Mouse (Mus musculus) limb, embryonic 11.5 days (tissue): ENCODE measurements around the gene Nol9. TPM values are rescaled to one million over a fixed set of nuclear protein-coding genes. Genes with fewer than 3 reads are reported as not detected.

Source experiments
- ATAC-seq: fragments of 200-750 bp; cut with Nextera tagmentation; 2 replicates; pipeline ENCODE4 v1.8.0; 2017; ENCODE audit warnings: low read depth; ENCODE audit not compliant: insufficient number of reproducible peaks, low FRiP score, low TSS enrichment
- DNase-seq: peaks from one replicate; pipeline ENCODE4 v3.0.0-alpha.2; 2015; ENCODE audit warnings: low spot score
- H3K27ac ChIP-seq: fragments of 300-500 bp; sonication (generic); replicated peaks from 2 replicates; pipeline ENCODE4 v1.5.1; 2014; ENCODE audit warnings: low read depth, mild to moderate bottlenecking, low read length
- H3K27me3 ChIP-seq: fragments of 300-500 bp; sonication (generic); 2 replicates; pipeline ENCODE4 v1.6.1; 2014; ENCODE audit warnings: mild to moderate bottlenecking, low read length, mixed read lengths; ENCODE audit not compliant: control insufficient read depth, insufficient read depth
- H3K36me3 ChIP-seq: fragments of 300-500 bp; sonication (generic); 2 replicates; pipeline ENCODE4 v1.6.1; 2014; ENCODE audit warnings: mild to moderate bottlenecking, low read length, moderate library complexity, mixed read lengths; ENCODE audit not compliant: control insufficient read depth, insufficient read depth
- H3K4me1 ChIP-seq: fragments of 300-500 bp; sonication (generic); 2 replicates; pipeline ENCODE4 v1.6.1; 2014; ENCODE audit warnings: low read length, mixed read lengths; ENCODE audit not compliant: control insufficient read depth, insufficient read depth
- H3K4me2 ChIP-seq: fragments of 300-500 bp; sonication (generic); 2 replicates; pipeline ENCODE4 v1.6.1; 2014; ENCODE audit warnings: low read depth, mild to moderate bottlenecking, moderate library complexity; ENCODE audit not compliant: severe bottlenecking
- H3K4me3 ChIP-seq: fragments of 300-500 bp; sonication (generic); 2 replicates; pipeline ENCODE4 v1.5.1; 2014; ENCODE audit warnings: low read depth, low read length
- H3K9ac ChIP-seq: fragments of 300-500 bp; sonication (generic); 2 replicates; pipeline ENCODE4 v1.6.1; 2014; ENCODE audit warnings: mild to moderate bottlenecking, low read length
- H3K9me3 ChIP-seq: fragments of 300-500 bp; sonication (generic); 2 replicates; pipeline ENCODE4 v1.6.1; 2016; ENCODE audit warnings: low read length; ENCODE audit not compliant: control insufficient read depth
- WGBS: fragments of 180-500 bp; shearing (Covaris S2); extraction: QIAGEN DNeasy Blood & Tissue Kit; methylation state at CpG from one replicate; pipeline ENCODE4 v1.1.7; 2014; 5-methylcytosine and 5-hydroxymethylcytosine counted together
- polyA plus RNA-seq: library from polyadenylated mRNA; unstranded; fragments of >200 nt; fragmentation: Nextera tagmentation; extraction: Ambion mirVana; gene quantifications from 2 replicates; pipeline ENCODE4 v1.2.1, GENCODE M21; 2014

Gene Nol9
- polyA plus RNA-seq, 1 experiment from 2014 or later: 38.1 TPM

- Histone ChIP-seq H3K27me3 (0 out of 2 replicates have a peak, but pooled peaks cover 3% of the 10 kb centered on the region), H3K36me3 (no peaks in the 10 kb centered on the region), H3K4me1 (peaks cover 27% of the 10 kb centered on the region), H3K9me3 (no peaks in the 10 kb centered on the region), H3K4me2 (peak overlapping the region; percentile 100), H3K27ac (no peak overlapping the region), H3K9ac (no peak overlapping the region), H3K4me3 (peak overlapping the region; percentile 84)
- ATAC-seq (no peak), DNase-seq (no peak)
- WGBS: under 1% methylated on average over 14 of the region's 14 CpGs
Observed at GRCm38 (mm10) chr4:152008148-152008500, 31.0 kb upstream of the Nol9 start.

GRCm38 (mm10) chr4:152008622-152009075 is 30.5 kb upstream of the Nol9 start, which contains the start of gene Klhl21:
TSS of gene Klhl21 (plus strand) at chr4:152008803.
- Histone ChIP-seq H3K27me3 (0 out of 2 replicates have a peak, but pooled peaks cover 3% of the 10 kb centered on the region), H3K27ac (peak within 1 kb of the TSS; percentile 57), H3K9ac (peak within 1 kb of the TSS; percentile 68), H3K4me3 (peak within 1 kb of the TSS; percentile 84), H3K36me3 (no peaks in the 10 kb centered on the region), H3K4me2 (peak within 1 kb of the TSS; percentile 100), H3K4me1 (peaks cover 27% of the 10 kb centered on the region), H3K9me3 (no peaks in the 10 kb centered on the region)
- ATAC-seq (peak; percentile 89), DNase-seq (peak; percentile 95)
- 0% methylated on average over 45 of the region's 45 CpGs for WGBS

GRCm38 (mm10) chr4:152009076-152010051 is 29.8 kb upstream of the Nol9 start:
- peak; percentile 68 for DNase-seq
- Histone ChIP-seq H3K4me3 (peak overlapping the region; percentile 84), H3K36me3 (no peaks in the 10 kb centered on the region), H3K9me3 (no peaks in the 10 kb centered on the region), H3K4me2 (peak overlapping the region; percentile 100), H3K27ac (peak overlapping the region; percentile 57), H3K27me3 (0 out of 2 replicates have a peak, but pooled peaks cover 3% of the 10 kb centered on the region), H3K9ac (peak overlapping the region; percentile 68), H3K4me1 (peaks cover 27% of the 10 kb centered on the region)
- under 1% methylated on average over 115 of the region's 115 CpGs for WGBS
- ATAC-seq: peak; percentile 26; the same call in 1 of the 2 replicates

- ATAC-seq: no peak
- WGBS: 1% methylated on average over 10 of the region's 10 CpGs
Observed at GRCm38 (mm10) chr4:152010091-152010706, 28.9 kb upstream of the Nol9 start.

GRCm38 (mm10) chr4:152010707-152011134 is 28.4 kb upstream of the Nol9 start:
- Histone ChIP-seq H3K4me2 (peak overlapping the region; percentile 100), H3K9ac (peak overlapping the region; percentile 17; the same call in 1 of the 2 replicates), H3K36me3 (peaks cover 4% of the 10 kb centered on the region; the same call in 1 of the 2 replicates), H3K27me3 (0 out of 2 replicates have a peak, but pooled peaks cover 3% of the 10 kb centered on the region), H3K9me3 (no peaks in the 10 kb centered on the region), H3K4me1 (peaks cover 27% of the 10 kb centered on the region), H3K27ac (no peak overlapping the region), H3K4me3 (peak overlapping the region; percentile 84)
- ATAC-seq: no peak
- WGBS: 11% methylated on average over 13 of the region's 13 CpGs
- no peak for DNase-seq

More at GRCm38 (mm10) chr4:152010091-152010706, 28.9 kb upstream of the Nol9 start:
- Histone ChIP-seq H3K9ac (peak overlapping the region; percentile 68), H3K27me3 (0 out of 2 replicates have a peak, but pooled peaks cover 3% of the 10 kb centered on the region), H3K4me3 (peak overlapping the region; percentile 84), H3K4me2 (peak overlapping the region; percentile 100), H3K27ac (no peak overlapping the region), H3K9me3 (no peaks in the 10 kb centered on the region), H3K4me1 (peaks cover 27% of the 10 kb centered on the region), H3K36me3 (peaks cover 3% of the 10 kb centered on the region; the same call in 1 of the 2 replicates)
- no peak for DNase-seq

- DNase-seq (no peak), ATAC-seq (no peak)
- Histone ChIP-seq H3K4me3 (no peak overlapping the region; the same call in 1 of the 2 replicates), H3K9me3 (no peaks in the 10 kb centered on the region), H3K27ac (no peak overlapping the region), H3K27me3 (0 out of 2 replicates have a peak, but pooled peaks cover 3% of the 10 kb centered on the region), H3K9ac (no peak overlapping the region), H3K36me3 (peaks cover 5% of the 10 kb centered on the region; the same call in 1 of the 2 replicates), H3K4me2 (peak overlapping the region; percentile 100), H3K4me1 (peaks cover 27% of the 10 kb centered on the region)
- WGBS: 80% methylated on average over 8 of the region's 8 CpGs
Observed at GRCm38 (mm10) chr4:152011171-152011760, 27.9 kb upstream of the Nol9 start.

- H3K36me3 ChIP-seq: peaks cover 5% of the 10 kb centered on the region; the same call in 1 of the 2 replicates
- 0 out of 2 replicates have a peak, but pooled peaks cover 3% of the 10 kb centered on the region for H3K27me3 ChIP-seq
- 93% methylated on average over 16 of the region's 16 CpGs for WGBS
- ATAC-seq: no peak
- no peaks in the 10 kb centered on the region for H3K9me3 ChIP-seq
- H3K9ac ChIP-seq: no peak overlapping the region
- H3K4me3 ChIP-seq: no peak overlapping the region
- DNase-seq: no peak
- no peak overlapping the region for H3K27ac ChIP-seq
- 0 out of 2 replicates have a peak overlapping the region, but pooled peaks have one; percentile 0 for H3K4me2 ChIP-seq
- H3K4me1 ChIP-seq: peaks cover 25% of the 10 kb centered on the region
Observed at GRCm38 (mm10) chr4:152012109-152012508, 27.0 kb upstream of the Nol9 start.
